Mouse (Mus musculus): ENCODE results near the gene Mosmo. TPM values are rescaled to one million over a fixed set of nuclear protein-coding genes. Genes with fewer than 3 reads are reported as not detected.

The Mosmo gene
- polyA plus RNA-seq, 1 experiment from 2014 or later, result 14.6 TPM

DNA sequence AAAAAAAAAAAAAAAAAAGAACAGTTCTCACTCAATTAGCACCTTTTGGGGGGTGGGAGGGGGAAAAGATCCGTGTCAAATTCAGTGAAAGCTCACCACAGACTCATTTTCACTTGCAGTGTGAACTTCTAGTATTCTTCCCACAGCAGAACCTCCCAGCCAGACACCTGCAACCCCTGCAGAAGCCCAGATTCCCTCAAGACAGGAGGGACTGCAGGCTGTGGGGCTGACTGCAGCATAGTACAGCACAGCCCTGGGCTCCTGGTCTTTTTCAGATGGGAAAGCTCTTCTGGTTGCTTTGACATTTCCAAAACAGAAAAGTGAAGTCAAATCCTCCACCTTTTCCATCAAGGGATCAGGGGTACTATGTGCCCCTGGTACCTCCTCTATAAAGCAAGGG is 90.0 kb downstream of the Mosmo start:
- no peak overlapping the region for H3K4me3 ChIP-seq (ENCODE audit: low read length)
- H3K4me2 ChIP-seq (replicated peaks; ENCODE audit: low read depth, low read length), result no peak overlapping the region
- no peaks in the 10 kb centered on the region for H3K27me3 ChIP-seq (ENCODE audit: control insufficient read depth, insufficient read depth, low read length)
- no peaks in the 10 kb centered on the region for H3K36me3 ChIP-seq (ENCODE audit: control insufficient read depth, insufficient read depth, low read length)
- no peaks in the 10 kb centered on the region for H3K9me3 ChIP-seq (ENCODE audit: control insufficient read depth, low read length)
- no peak overlapping the region for H3K27ac ChIP-seq (ENCODE audit: low read depth, low read length)
- no peaks in the 10 kb centered on the region for H3K4me1 ChIP-seq (ENCODE audit: control insufficient read depth, insufficient read depth, low read length)
- no peak overlapping the region for H3K9ac ChIP-seq (ENCODE audit: low read depth, low read length)
- no peak for ATAC-seq (ENCODE audit: low FRiP score, low TSS enrichment)
- WGBS, result 6% methylated on average over 1 of the region's 1 CpGs

- H3K4me2 ChIP-seq (replicated peaks; ENCODE audit: low read depth, low read length), result no peak overlapping the region
- no peaks in the 10 kb centered on the region for H3K36me3 ChIP-seq (ENCODE audit: control insufficient read depth, insufficient read depth, low read length)
- H3K9ac ChIP-seq (ENCODE audit: low read depth, low read length), result no peak overlapping the region
- H3K9me3 ChIP-seq (ENCODE audit: control insufficient read depth, low read length), result no peaks in the 10 kb centered on the region
- no peak overlapping the region for H3K27ac ChIP-seq (ENCODE audit: low read depth, low read length)
- WGBS, result 68% methylated on average over 1 of the region's 1 CpGs
- no peaks in the 10 kb centered on the region for H3K27me3 ChIP-seq (ENCODE audit: control insufficient read depth, insufficient read depth, low read length)
- H3K4me3 ChIP-seq (ENCODE audit: low read length), result no peak overlapping the region
- no peaks in the 10 kb centered on the region for H3K4me1 ChIP-seq (ENCODE audit: control insufficient read depth, insufficient read depth, low read length)
- ATAC-seq (ENCODE audit: low FRiP score, low TSS enrichment), result no peak
Observed at GRCm38 (mm10) chr7:120771389-120771788, 94.0 kb downstream of the Mosmo start.

DNA sequence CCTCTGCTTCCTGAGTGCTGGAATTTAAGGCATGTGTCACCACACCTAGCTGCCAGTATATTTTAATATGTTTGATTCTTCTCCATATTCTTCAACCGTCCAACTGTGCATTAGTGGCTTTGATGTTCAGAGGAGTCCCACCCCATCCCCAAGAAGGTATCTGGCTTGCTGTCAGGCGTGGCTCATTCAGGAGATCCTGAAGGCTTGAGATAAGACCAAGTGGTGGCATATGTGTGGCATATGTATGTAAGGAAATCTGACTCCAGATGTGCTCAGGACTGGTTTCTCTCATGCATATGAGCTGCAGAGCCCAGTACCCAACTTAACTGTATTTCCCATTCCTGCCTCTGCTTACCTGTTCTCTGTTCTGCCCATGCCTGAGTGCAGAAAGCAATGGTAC is 100.6 kb downstream of the Mosmo start:
- H3K4me3 ChIP-seq (ENCODE audit: low read length), result no peak overlapping the region
- H3K27me3 ChIP-seq (ENCODE audit: control insufficient read depth, insufficient read depth, low read length), result no peaks in the 10 kb centered on the region
- H3K9me3 ChIP-seq (ENCODE audit: control insufficient read depth, low read length), result no peaks in the 10 kb centered on the region
- H3K36me3 ChIP-seq (ENCODE audit: control insufficient read depth, insufficient read depth, low read length), result no peaks in the 10 kb centered on the region
- H3K4me2 ChIP-seq (replicated peaks; ENCODE audit: low read depth, low read length), result no peak overlapping the region
- WGBS, result 76% methylated on average over 2 of the region's 2 CpGs
- H3K9ac ChIP-seq (ENCODE audit: low read depth, low read length), result no peak overlapping the region
- ATAC-seq (ENCODE audit: low FRiP score, low TSS enrichment), result no peak
- no peaks in the 10 kb centered on the region for H3K4me1 ChIP-seq (ENCODE audit: control insufficient read depth, insufficient read depth, low read length)
- no peak overlapping the region for H3K27ac ChIP-seq (ENCODE audit: low read depth, low read length)

Other genes starting within 250 kb of the Mosmo start
- gene Uqcrc2, start 42.4 kb upstream of the Mosmo start, polyA plus RNA-seq (2014; fragmentation: Nextera tagmentation; extraction: Ambion mirVana), result 210 and 232 TPM in 2 replicates
- 0.16 and 0.46 TPM in 2 replicates for gene Pdzd9, start 7.3 kb upstream of the Mosmo start, polyA plus RNA-seq (2014; fragmentation: Nextera tagmentation; extraction: Ambion mirVana)
- 0.06 and 0.28 TPM in 2 replicates for gene Vwa3a, start 61.7 kb downstream of the Mosmo start, polyA plus RNA-seq (2014; fragmentation: Nextera tagmentation; extraction: Ambion mirVana)
- gene Gm5737, start 134.7 kb downstream of the Mosmo start, polyA plus RNA-seq (2014; fragmentation: Nextera tagmentation; extraction: Ambion mirVana), result not detected in 2 replicates
- 7.3 and 8.6 TPM in 2 replicates for gene Eef2k, start 165.2 kb downstream of the Mosmo start, polyA plus RNA-seq (2014; fragmentation: Nextera tagmentation; extraction: Ambion mirVana)
- 25.6 and 31.2 TPM in 2 replicates for gene Polr3e, start 240.1 kb downstream of the Mosmo start, polyA plus RNA-seq (2014; fragmentation: Nextera tagmentation; extraction: Ambion mirVana)